Mouse (Mus musculus): Measurements from ENCODE around the gene Ptgr1. TPM values are rescaled to one million over a fixed set of nuclear protein-coding genes. Genes with fewer than 3 reads are reported as not detected.

Gene Ptgr1
- polyA plus RNA-seq, 1 experiment = 12.0 TPM

- H3K27me3 ChIP-seq (ENCODE audit: control insufficient read depth, insufficient read depth, low read length) = no peaks in the 10 kb centered on the region
- H3K4me3 ChIP-seq (ENCODE audit: control insufficient read depth, low read depth, low read length) = peak within 1 kb of the TSS; percentile 80
- H3K36me3 ChIP-seq (ENCODE audit: control insufficient read depth, insufficient read depth, low read length) = no peaks in the 10 kb centered on the region
- no peak for TF ChIP-seq POLR2A (IDR thresholded peaks at IDR 0.05; ENCODE audit: control insufficient read depth, low read depth, low read length)
- TF ChIP-seq CTCF (IDR thresholded peaks at IDR 0.05; ENCODE audit: control insufficient read depth, insufficient read depth, insufficient replicate concordance, low read depth, low read length) = no peak
- peaks cover 8% of the 10 kb centered on the region for H3K4me1 ChIP-seq (ENCODE audit: control insufficient read depth, insufficient read depth, low read length)
- H3K27ac ChIP-seq (ENCODE audit: control insufficient read depth, insufficient read depth, low read depth, low read length) = no peak within 1 kb of the TSS
Observed at GRCm38 (mm10) chr4:58943420-58944205, 43.3 kb downstream of the Ptgr1 start, which contains the start of gene Zkscan16. Gene Zkscan16 (plus strand): TSS chr4:58943628.

- no peak overlapping the region for H3K27ac ChIP-seq (ENCODE audit: control insufficient read depth, insufficient read depth, low read depth, low read length)
- H3K27me3 ChIP-seq (ENCODE audit: control insufficient read depth, insufficient read depth, low read length) = no peaks in the 10 kb centered on the region
- no peaks in the 10 kb centered on the region for H3K36me3 ChIP-seq (ENCODE audit: control insufficient read depth, insufficient read depth, low read length)
- TF ChIP-seq POLR2A (IDR thresholded peaks at IDR 0.05; ENCODE audit: control insufficient read depth, low read depth, low read length) (no peak), CTCF (IDR thresholded peaks at IDR 0.05; ENCODE audit: control insufficient read depth, insufficient read depth, insufficient replicate concordance, low read depth, low read length) (no peak)
- H3K4me1 ChIP-seq (ENCODE audit: control insufficient read depth, insufficient read depth, low read length) = peaks cover 8% of the 10 kb centered on the region
- H3K4me3 ChIP-seq (ENCODE audit: control insufficient read depth, low read depth, low read length) = peak overlapping the region; percentile 80; the same call in 1 of the 2 replicates
Observed at GRCm38 (mm10) chr4:58942942-58943341, 44.0 kb downstream of the Ptgr1 start.

GRCm38 (mm10) chr4:58941638-58942037 is 45.3 kb downstream of the Ptgr1 start:
- peaks cover 8% of the 10 kb centered on the region for H3K4me1 ChIP-seq (ENCODE audit: control insufficient read depth, insufficient read depth, low read length)
- no peaks in the 10 kb centered on the region for H3K27me3 ChIP-seq (ENCODE audit: control insufficient read depth, insufficient read depth, low read length)
- H3K27ac ChIP-seq (ENCODE audit: control insufficient read depth, insufficient read depth, low read depth, low read length) = no peak overlapping the region
- no peak overlapping the region for H3K4me3 ChIP-seq (ENCODE audit: control insufficient read depth, low read depth, low read length)
- no peaks in the 10 kb centered on the region for H3K36me3 ChIP-seq (ENCODE audit: control insufficient read depth, insufficient read depth, low read length)
- TF ChIP-seq CTCF (IDR thresholded peaks at IDR 0.05; ENCODE audit: control insufficient read depth, insufficient read depth, insufficient replicate concordance, low read depth, low read length) (no peak), POLR2A (IDR thresholded peaks at IDR 0.05; ENCODE audit: control insufficient read depth, low read depth, low read length) (no peak)

- H3K27me3 ChIP-seq (ENCODE audit: control insufficient read depth, insufficient read depth, low read length) = no peaks in the 10 kb centered on the region
- no peak overlapping the region for H3K27ac ChIP-seq (ENCODE audit: control insufficient read depth, insufficient read depth, low read depth, low read length)
- TF ChIP-seq POLR2A (IDR thresholded peaks at IDR 0.05; ENCODE audit: control insufficient read depth, low read depth, low read length) (no peak), CTCF (IDR thresholded peaks at IDR 0.05; ENCODE audit: control insufficient read depth, insufficient read depth, insufficient replicate concordance, low read depth, low read length) (no peak)
- H3K4me1 ChIP-seq (ENCODE audit: control insufficient read depth, insufficient read depth, low read length) = peaks cover 6% of the 10 kb centered on the region
- no peaks in the 10 kb centered on the region for H3K36me3 ChIP-seq (ENCODE audit: control insufficient read depth, insufficient read depth, low read length)
- H3K4me3 ChIP-seq (ENCODE audit: control insufficient read depth, low read depth, low read length) = no peak overlapping the region
Observed at GRCm38 (mm10) chr4:58935846-58936245, 51.1 kb downstream of the Ptgr1 start.

GRCm38 (mm10) chr4:58934746-58935476 is 52.0 kb downstream of the Ptgr1 start:
- peaks cover 6% of the 10 kb centered on the region for H3K4me1 ChIP-seq (ENCODE audit: control insufficient read depth, insufficient read depth, low read length)
- peak overlapping the region; percentile 39; the same call in 1 of the 2 replicates for H3K27ac ChIP-seq (ENCODE audit: control insufficient read depth, insufficient read depth, low read depth, low read length)
- H3K27me3 ChIP-seq (ENCODE audit: control insufficient read depth, insufficient read depth, low read length) = no peaks in the 10 kb centered on the region
- TF ChIP-seq POLR2A (IDR thresholded peaks at IDR 0.05; ENCODE audit: control insufficient read depth, low read depth, low read length) (no peak), CTCF (IDR thresholded peaks at IDR 0.05; ENCODE audit: control insufficient read depth, insufficient read depth, insufficient replicate concordance, low read depth, low read length) (no peak)
- no peak overlapping the region for H3K4me3 ChIP-seq (ENCODE audit: control insufficient read depth, low read depth, low read length)
- no peaks in the 10 kb centered on the region for H3K36me3 ChIP-seq (ENCODE audit: control insufficient read depth, insufficient read depth, low read length)

- H3K4me1 ChIP-seq (ENCODE audit: control insufficient read depth, insufficient read depth, low read length) = peaks cover 6% of the 10 kb centered on the region
- no peak overlapping the region for H3K27ac ChIP-seq (ENCODE audit: control insufficient read depth, insufficient read depth, low read depth, low read length)
- H3K36me3 ChIP-seq (ENCODE audit: control insufficient read depth, insufficient read depth, low read length) = no peaks in the 10 kb centered on the region
- no peak for TF ChIP-seq POLR2A (IDR thresholded peaks at IDR 0.05; ENCODE audit: control insufficient read depth, low read depth, low read length)
- no peak for TF ChIP-seq CTCF (IDR thresholded peaks at IDR 0.05; ENCODE audit: control insufficient read depth, insufficient read depth, insufficient replicate concordance, low read depth, low read length)
- H3K4me3 ChIP-seq (ENCODE audit: control insufficient read depth, low read depth, low read length) = no peak overlapping the region
- no peaks in the 10 kb centered on the region for H3K27me3 ChIP-seq (ENCODE audit: control insufficient read depth, insufficient read depth, low read length)
Observed at GRCm38 (mm10) chr4:58934308-58934707, 52.6 kb downstream of the Ptgr1 start.

GRCm38 (mm10) chr4:58932541-58932940 is 54.4 kb downstream of the Ptgr1 start:
- TF ChIP-seq CTCF (IDR thresholded peaks at IDR 0.05; ENCODE audit: control insufficient read depth, insufficient read depth, insufficient replicate concordance, low read depth, low read length) (no peak), POLR2A (IDR thresholded peaks at IDR 0.05; ENCODE audit: control insufficient read depth, low read depth, low read length) (no peak)
- Histone ChIP-seq H3K4me3 (ENCODE audit: control insufficient read depth, low read depth, low read length) (no peak overlapping the region), H3K4me1 (ENCODE audit: control insufficient read depth, insufficient read depth, low read length) (peaks cover 6% of the 10 kb centered on the region), H3K27ac (ENCODE audit: control insufficient read depth, insufficient read depth, low read depth, low read length) (0 out of 2 replicates have a peak overlapping the region, but pooled peaks have one; percentile 24), H3K27me3 (ENCODE audit: control insufficient read depth, insufficient read depth, low read length) (no peaks in the 10 kb centered on the region), H3K36me3 (ENCODE audit: control insufficient read depth, insufficient read depth, low read length) (no peaks in the 10 kb centered on the region)
